Mouse (Mus musculus) lung, adult 2 months (tissue): ENCODE measurements at regions not wholly inside any gene's neighbourhood (a gene's known extent, or its start where the extent isn't known, plus 50 kb on each side); places are given as distances from the start of the nearest gene placed in this dataset.

Experiments
- CTCF ChIP-seq: fragments of 200-500 bp; IDR thresholded peaks from 2 replicates; pipeline ENCODE4 v1.5.1; 2011; ENCODE audit warnings: mild to moderate bottlenecking, low read length, control low read depth; ENCODE audit not compliant: insufficient read depth
- POLR2A ChIP-seq: fragments of 200-500 bp; IDR thresholded peaks from 2 replicates; pipeline ENCODE4 v1.6.1; 2011; ENCODE audit warnings: low read depth, mild to moderate bottlenecking, control low read depth, low read length, borderline replicate concordance; ENCODE audit errors: extremely low read depth

GRCm38 (mm10) chr13:83016686-83017085 lies 487.1 kb upstream of the Mef2c start:
- TF ChIP-seq POLR2A (no peak), CTCF (no peak)
